Mouse (Mus musculus) forebrain, embryonic 12.5 days (tissue): Measurements from ENCODE around the gene Sfpq. TPM values are rescaled to one million over a fixed set of nuclear protein-coding genes. Genes with fewer than 3 reads are reported as not detected.

Source experiments
- ATAC-seq: fragments of 200-750 bp; cut with Nextera tagmentation; 2 replicates; pipeline ENCODE4 v1.8.0; 2017; ENCODE audit warnings: moderate TSS enrichment; ENCODE audit not compliant: low FRiP score
- H3K27ac ChIP-seq: fragments of 300-500 bp; sonication (generic); 2 replicates; pipeline ENCODE4 v1.5.1; 2016; ENCODE audit warnings: mild to moderate bottlenecking
- H3K27me3 ChIP-seq: fragments of 300-500 bp; sonication (generic); 2 replicates; pipeline ENCODE4 v1.6.1; 2016; ENCODE audit warnings: mild to moderate bottlenecking
- H3K36me3 ChIP-seq: fragments of 300-500 bp; sonication (generic); replicated peaks from 2 replicates; pipeline ENCODE4 v1.6.1; 2016; ENCODE audit warnings: mild to moderate bottlenecking
- H3K4me1 ChIP-seq: fragments of 300-500 bp; sonication (generic); 2 replicates; pipeline ENCODE4 v1.6.1; 2016
- H3K4me2 ChIP-seq: fragments of 300-500 bp; sonication (generic); 2 replicates; pipeline ENCODE4 v1.6.1; 2016; ENCODE audit warnings: mild to moderate bottlenecking, moderate library complexity
- H3K4me3 ChIP-seq: fragments of 300-500 bp; sonication (generic); replicated peaks from 2 replicates; pipeline ENCODE4 v1.5.1; 2016; ENCODE audit warnings: mild to moderate bottlenecking
- H3K9ac ChIP-seq: fragments of 300-500 bp; sonication (generic); 2 replicates; pipeline ENCODE4 v1.6.1; 2016; ENCODE audit warnings: mild to moderate bottlenecking
- H3K9me3 ChIP-seq: fragments of 300-500 bp; sonication (generic); 2 replicates; pipeline ENCODE4 v1.6.1; 2016
- WGBS: fragments of 180-500 bp; shearing (Covaris S2); methylation state at CpG from one replicate; pipeline ENCODE4 v1.1.7; 2016; 5-methylcytosine and 5-hydroxymethylcytosine counted together
- polyA plus RNA-seq: library from polyadenylated mRNA; unstranded; fragments of >200 nt; fragmentation: Nextera tagmentation; extraction: Ambion mirVana; gene quantifications from 2 replicates; pipeline ENCODE4 v1.2.1, GENCODE M21; 2016

Sfpq gene
- polyA plus RNA-seq, 1 experiment from 2014 or later: 187 TPM

DNA sequence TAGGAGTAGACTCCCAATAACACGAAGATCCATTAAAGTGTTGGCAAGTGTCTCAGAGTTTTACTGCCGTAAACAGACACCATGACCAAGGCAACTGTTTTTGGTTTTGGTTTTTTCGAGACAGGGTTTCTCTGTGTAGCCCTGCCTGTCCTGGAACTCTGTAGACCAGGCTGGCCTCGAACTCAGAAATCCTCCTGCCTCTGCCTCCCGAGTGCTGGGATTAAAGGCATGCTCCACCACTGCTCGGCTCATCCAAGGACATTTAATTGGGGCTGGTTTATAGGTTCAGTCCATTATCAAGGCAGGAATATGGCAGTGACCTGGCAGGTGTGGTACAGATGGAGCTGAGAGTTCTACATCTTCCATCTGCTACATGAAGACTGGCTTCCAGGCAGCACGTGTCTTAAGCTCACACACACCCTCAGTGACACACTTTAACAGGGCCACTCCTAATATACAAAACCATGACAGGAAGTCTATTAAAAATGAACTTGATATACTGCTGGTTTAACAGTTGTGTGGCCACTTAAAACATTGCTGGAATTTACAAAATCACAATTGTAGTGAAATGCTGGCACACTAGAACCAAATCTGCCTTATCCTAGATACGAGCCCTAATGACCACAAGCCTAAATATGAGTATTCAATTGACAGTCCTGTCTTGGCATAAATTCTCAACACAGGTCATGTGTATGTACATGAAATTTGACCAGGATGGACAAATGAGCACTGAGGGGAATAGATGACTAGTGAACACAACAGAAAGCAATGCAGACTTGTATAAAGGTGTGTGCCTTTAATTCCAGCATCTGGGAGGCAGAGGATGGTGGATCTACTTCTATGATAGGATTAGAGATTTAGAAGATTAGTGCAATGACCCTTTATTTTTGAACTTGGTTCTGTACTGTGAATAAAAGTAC lies 17.0 kb downstream of the Sfpq start:
- ATAC-seq: 0 out of 2 replicates have a peak, but pooled peaks have one; percentile 4
- no peak overlapping the region for H3K4me3 ChIP-seq
- 87% methylated on average over 8 of the region's 8 CpGs for WGBS
- H3K27me3 ChIP-seq: no peaks in the 10 kb centered on the region
- no peak overlapping the region for H3K4me2 ChIP-seq
- H3K9me3 ChIP-seq: no peaks in the 10 kb centered on the region
- H3K9ac ChIP-seq: no peak overlapping the region
- H3K27ac ChIP-seq: no peak overlapping the region
- peaks cover 73% of the 10 kb centered on the region for H3K36me3 ChIP-seq
- H3K4me1 ChIP-seq: no peaks in the 10 kb centered on the region

DNA sequence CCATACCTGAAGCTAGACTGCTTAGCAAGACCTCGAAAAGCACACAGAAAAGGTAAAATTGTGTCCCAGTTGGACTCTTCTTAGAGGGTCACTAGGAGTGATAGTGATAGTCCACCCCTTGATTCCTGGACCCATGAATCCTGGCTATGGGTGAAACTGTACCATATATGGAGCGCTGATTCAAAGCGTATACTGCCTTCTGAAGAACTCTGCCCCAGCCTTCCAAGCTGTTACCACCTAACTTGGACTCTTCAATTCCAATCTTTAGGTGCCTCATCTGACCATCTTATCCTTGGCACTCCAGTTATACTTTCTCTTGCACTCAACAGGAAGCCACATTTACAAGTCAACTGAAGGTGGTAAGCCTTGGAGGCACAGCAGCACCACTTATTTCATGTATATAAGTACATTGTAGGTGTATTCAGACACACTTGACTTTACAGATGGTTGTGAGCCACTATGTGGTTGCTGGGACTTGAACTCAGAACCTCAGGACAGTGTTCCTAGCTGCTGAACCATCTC lies 17.8 kb downstream of the Sfpq start:
- Histone ChIP-seq H3K9ac (no peak overlapping the region), H3K4me1 (no peaks in the 10 kb centered on the region), H3K27ac (0 out of 2 replicates have a peak overlapping the region, but pooled peaks have one; percentile 1), H3K4me3 (no peak overlapping the region), H3K27me3 (no peaks in the 10 kb centered on the region), H3K4me2 (no peak overlapping the region), H3K36me3 (peaks cover 66% of the 10 kb centered on the region), H3K9me3 (no peaks in the 10 kb centered on the region)
- 94% methylated on average over 3 of the region's 3 CpGs for WGBS
- 0 out of 2 replicates have a peak, but pooled peaks have one; percentile 24 for ATAC-seq

DNA sequence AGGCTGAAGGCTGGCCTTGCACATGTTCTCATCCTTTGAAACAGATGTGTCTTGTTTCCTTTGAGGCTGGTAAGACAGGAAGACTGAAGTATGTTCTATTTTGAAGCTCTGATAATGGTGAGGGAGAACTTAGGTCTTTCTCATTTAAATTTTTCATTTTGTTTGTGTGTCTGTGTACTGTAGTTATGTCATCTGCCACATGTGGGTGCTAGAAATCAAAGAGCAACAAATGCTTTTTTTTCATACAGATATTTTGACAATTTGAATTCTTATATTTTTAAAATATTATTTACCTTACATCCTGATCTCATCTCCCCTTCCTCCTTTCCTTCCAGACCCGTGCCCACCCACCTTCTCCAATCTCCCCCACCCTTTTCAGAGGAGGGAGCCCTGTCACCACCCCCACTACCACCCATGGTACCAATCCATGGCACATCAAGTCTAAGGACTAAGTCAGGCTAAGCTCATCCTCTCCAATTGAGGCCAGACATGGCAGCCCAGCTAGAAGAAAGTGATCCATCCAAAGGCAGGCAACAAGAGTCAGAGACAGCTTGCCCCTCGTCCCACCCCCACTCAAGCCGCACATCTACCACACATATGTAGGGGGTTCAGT lies 18.9 kb downstream of the Sfpq start:
- WGBS: 83% methylated on average over 3 of the region's 3 CpGs
- peak; percentile 40; the same call in 1 of the 2 replicates for ATAC-seq
- Histone ChIP-seq H3K27ac (peak overlapping the region; percentile 1; the same call in 1 of the 2 replicates), H3K9ac (no peak overlapping the region), H3K4me3 (no peak overlapping the region), H3K4me1 (no peaks in the 10 kb centered on the region), H3K9me3 (no peaks in the 10 kb centered on the region), H3K4me2 (no peak overlapping the region), H3K27me3 (no peaks in the 10 kb centered on the region), H3K36me3 (peaks cover 62% of the 10 kb centered on the region)

DNA sequence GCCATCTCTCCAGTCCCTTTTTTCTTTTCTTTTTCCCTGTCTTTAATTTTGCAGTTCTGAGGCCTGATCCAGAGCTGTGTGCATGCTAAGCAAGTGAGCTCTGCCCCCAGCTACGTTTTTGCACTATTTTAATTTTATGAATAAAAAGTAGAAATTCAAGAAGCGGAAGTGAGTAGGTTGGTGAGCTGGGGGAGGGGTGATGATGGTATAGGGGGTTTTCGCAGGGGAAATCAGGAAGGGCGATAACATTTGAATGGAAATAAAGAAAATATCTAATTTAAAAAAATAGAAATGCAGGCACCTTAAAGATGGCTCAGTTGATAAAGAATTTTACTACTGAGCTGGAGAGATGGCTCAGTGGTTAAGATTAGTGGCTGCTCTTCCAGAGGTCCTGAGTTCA lies 22.4 kb downstream of the Sfpq start:
- Histone ChIP-seq H3K9ac (no peak overlapping the region), H3K4me3 (no peak overlapping the region), H3K4me2 (no peak overlapping the region), H3K27me3 (no peaks in the 10 kb centered on the region), H3K9me3 (no peaks in the 10 kb centered on the region), H3K4me1 (no peaks in the 10 kb centered on the region), H3K27ac (no peak overlapping the region), H3K36me3 (peaks cover 54% of the 10 kb centered on the region)
- ATAC-seq: no peak
- 92% methylated on average over 4 of the region's 4 CpGs for WGBS

DNA sequence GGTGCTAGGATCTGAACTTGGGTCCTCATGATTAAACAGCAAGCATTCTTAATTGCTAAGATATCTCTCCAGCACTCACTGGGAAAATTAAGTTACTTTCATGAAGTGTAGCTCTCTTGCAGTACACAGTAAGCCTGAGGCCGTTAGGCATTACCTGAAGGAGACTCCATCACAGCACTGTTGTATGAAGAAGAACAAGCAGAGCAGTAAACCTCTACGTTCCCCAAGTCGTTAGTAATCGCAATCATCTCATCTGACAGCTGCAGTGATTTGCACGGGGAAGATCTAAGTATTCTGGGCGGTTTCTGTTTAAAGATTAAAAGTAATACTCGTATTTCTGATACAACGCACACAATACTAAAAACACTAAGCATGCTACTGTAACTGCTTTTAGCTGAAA lies 30.0 kb downstream of the Sfpq start:
- ATAC-seq: no peak
- no peaks in the 10 kb centered on the region for H3K4me1 ChIP-seq
- H3K4me2 ChIP-seq: no peak overlapping the region
- WGBS: 88% methylated on average over 8 of the region's 8 CpGs
- H3K9ac ChIP-seq: no peak overlapping the region
- no peak overlapping the region for H3K4me3 ChIP-seq
- H3K27ac ChIP-seq: no peak overlapping the region
- no peaks in the 10 kb centered on the region for H3K9me3 ChIP-seq
- no peaks in the 10 kb centered on the region for H3K27me3 ChIP-seq
- H3K36me3 ChIP-seq: peaks cover 70% of the 10 kb centered on the region

DNA sequence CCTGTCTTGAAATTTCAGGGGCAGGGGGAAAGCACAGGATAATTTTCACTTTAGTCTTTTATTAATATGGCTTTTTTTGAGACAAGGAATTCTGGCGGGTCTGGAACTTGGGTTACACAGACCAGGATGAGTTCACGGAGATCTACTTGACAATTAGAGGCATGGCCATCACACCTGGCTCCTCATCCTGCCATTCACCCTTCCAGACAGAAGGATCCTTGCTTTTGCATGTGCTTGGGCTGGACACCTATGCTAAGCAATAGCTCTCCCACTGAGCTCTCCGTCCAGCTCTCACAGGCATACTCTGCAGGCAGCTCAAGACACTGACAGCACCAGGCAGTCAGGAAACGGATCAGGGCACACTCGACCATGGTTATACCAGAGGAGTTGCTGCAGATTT lies 31.9 kb downstream of the Sfpq start:
- no peak overlapping the region for H3K9ac ChIP-seq
- no peak for ATAC-seq
- peaks cover 70% of the 10 kb centered on the region for H3K36me3 ChIP-seq
- H3K4me1 ChIP-seq: no peaks in the 10 kb centered on the region
- H3K27ac ChIP-seq: no peak overlapping the region
- no peak overlapping the region for H3K4me2 ChIP-seq
- 96% methylated on average over 5 of the region's 5 CpGs for WGBS
- H3K9me3 ChIP-seq: no peaks in the 10 kb centered on the region
- no peaks in the 10 kb centered on the region for H3K27me3 ChIP-seq
- H3K4me3 ChIP-seq: no peak overlapping the region

DNA sequence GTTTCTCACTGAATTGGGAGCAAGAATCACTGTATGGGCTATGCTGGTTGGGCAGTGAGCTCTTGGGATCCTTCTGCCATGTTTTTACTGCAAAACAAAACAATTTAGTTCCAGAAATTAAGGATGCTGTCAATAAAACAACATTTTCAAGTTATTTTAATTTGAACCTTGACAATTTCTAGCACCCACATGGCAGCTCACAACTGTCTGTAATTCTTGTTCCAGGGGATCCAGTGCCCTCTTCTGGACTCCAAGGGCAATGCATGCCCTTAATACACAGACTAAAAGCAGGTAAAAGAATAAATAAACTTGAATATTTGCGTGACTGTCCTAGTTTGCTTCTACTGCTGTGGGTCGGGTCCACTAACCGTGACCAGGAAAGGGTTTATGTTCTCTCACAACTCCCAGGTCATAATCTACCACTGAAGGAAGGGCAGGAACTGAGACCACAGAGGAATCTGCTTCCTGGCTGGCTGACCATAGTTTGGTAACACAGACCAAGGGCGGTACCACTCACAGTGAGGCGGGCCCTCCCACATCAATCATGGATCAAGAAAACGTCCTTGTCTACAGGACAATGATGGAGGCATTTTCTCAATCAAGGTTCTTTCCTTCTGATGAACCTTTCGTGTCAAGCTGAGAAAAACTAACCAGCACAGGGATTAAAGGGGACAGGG lies 33.5 kb downstream of the Sfpq start:
- 84% methylated on average over 7 of the region's 7 CpGs for WGBS

DNA sequence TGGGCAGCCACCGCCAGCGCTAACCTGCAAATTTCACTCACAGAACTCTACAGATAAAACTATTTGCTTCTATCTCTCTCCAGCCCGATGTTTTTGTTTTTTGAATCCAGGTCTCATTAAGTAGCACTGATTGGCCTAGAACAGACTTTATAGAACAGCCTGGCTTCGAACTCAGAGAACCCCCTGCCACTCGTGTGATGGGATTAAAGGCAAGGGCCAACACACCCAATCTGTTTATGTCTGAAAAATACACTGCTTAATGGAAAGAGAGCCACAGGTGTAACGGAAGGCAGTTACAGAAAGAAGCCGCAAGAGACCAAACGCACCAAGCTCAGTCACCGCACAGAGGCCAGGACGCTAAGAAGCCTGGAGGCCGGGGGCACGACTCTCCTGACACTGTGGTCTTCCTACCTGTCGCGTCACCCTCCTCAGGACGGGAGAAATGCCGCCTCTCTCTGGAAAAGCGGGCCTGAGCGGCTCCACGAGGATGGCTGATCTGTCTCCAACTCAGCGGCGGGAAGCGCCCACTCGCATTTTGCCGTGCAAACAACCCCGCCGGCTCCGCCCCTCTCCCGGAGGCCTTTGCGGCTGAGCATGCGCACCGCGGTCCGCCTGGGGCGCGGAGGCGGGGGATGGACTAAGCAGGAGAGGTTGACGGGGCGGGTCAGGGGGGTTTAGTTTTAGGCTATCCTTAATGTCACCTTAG lies 39.6 kb downstream of the Sfpq start, which contains the start of gene Zmym1:
Gene Zmym1 (minus strand): TSS at position 568 of the 706 bp plus-strand sequence.
- WGBS: 1% methylated on average over 38 of the region's 38 CpGs
- ATAC-seq: peak; percentile 92
- Histone ChIP-seq H3K4me3 (peak within 1 kb of the TSS; percentile 71), H3K36me3 (peaks cover 19% of the 10 kb centered on the region), H3K4me1 (peaks cover 11% of the 10 kb centered on the region; the same call in 1 of the 2 replicates), H3K9me3 (no peaks in the 10 kb centered on the region), H3K27ac (peak within 1 kb of the TSS; percentile 51), H3K4me2 (peak within 1 kb of the TSS; percentile 77), H3K9ac (peak within 1 kb of the TSS; percentile 83), H3K27me3 (no peaks in the 10 kb centered on the region)

More for the DNA sequence above, 33.5 kb downstream of the Sfpq start:
- Histone ChIP-seq H3K9me3 (no peaks in the 10 kb centered on the region), H3K27ac (no peak overlapping the region), H3K36me3 (peaks cover 65% of the 10 kb centered on the region), H3K27me3 (no peaks in the 10 kb centered on the region), H3K4me1 (peaks cover 2% of the 10 kb centered on the region; the same call in 1 of the 2 replicates), H3K4me3 (no peak overlapping the region), H3K9ac (no peak overlapping the region), H3K4me2 (no peak overlapping the region)
- no peak for ATAC-seq

DNA sequence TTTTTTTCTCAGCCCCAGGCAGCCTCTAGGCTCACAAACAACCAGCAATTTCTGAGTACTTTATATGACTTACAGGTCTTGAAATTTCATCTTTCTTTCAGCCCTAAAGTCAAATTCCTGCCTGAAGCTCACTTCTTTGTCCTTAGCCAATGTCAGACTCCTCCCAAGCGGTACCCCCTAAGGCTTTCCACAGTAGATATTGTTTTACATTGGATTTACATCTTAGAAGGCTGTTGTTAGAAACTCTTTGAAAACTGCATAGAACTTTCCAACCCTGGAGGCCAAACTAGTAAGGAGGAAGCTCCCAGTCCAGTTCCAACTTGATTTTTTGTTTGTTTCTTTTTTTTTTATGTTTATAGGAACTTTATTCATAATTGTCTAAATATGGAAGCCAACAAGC lies 42.9 kb downstream of the Sfpq start:
- H3K27ac ChIP-seq: no peak overlapping the region
- WGBS: 35% methylated on average over 1 of the region's 1 CpGs
- no peak overlapping the region for H3K4me2 ChIP-seq
- no peak overlapping the region for H3K9ac ChIP-seq
- no peaks in the 10 kb centered on the region for H3K36me3 ChIP-seq
- peaks cover 11% of the 10 kb centered on the region; the same call in 1 of the 2 replicates for H3K4me1 ChIP-seq
- no peaks in the 10 kb centered on the region for H3K9me3 ChIP-seq
- no peak for ATAC-seq
- no peaks in the 10 kb centered on the region for H3K27me3 ChIP-seq
- H3K4me3 ChIP-seq: no peak overlapping the region

DNA sequence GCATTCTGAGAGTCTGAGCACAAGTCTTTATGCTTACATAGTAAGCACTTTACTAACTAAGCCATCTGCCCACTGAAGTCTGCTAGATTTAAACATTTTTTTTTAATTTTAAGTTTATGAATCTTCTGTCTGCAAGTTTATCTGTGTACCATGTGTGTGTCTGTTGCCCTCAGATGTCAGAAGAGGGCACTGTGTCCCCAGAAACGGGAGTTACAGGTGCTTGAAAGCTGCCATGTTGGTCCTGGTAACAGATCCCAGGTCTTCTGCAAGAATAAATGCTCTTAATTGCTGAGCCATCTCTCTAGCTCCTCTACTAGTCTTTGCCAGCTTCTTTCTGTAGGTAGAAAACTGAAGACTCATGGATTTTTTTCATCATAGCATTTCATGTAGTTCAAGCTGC lies 53.8 kb downstream of the Sfpq start:
- no peak for ATAC-seq
- no peak overlapping the region for H3K4me3 ChIP-seq
- H3K4me1 ChIP-seq: peaks cover 9% of the 10 kb centered on the region
- H3K27ac ChIP-seq: no peak overlapping the region
- H3K9ac ChIP-seq: no peak overlapping the region
- no peaks in the 10 kb centered on the region for H3K27me3 ChIP-seq
- H3K9me3 ChIP-seq: no peaks in the 10 kb centered on the region
- H3K4me2 ChIP-seq: no peak overlapping the region
- 67% methylated on average over 1 of the region's 1 CpGs for WGBS
- H3K36me3 ChIP-seq: no peaks in the 10 kb centered on the region

DNA sequence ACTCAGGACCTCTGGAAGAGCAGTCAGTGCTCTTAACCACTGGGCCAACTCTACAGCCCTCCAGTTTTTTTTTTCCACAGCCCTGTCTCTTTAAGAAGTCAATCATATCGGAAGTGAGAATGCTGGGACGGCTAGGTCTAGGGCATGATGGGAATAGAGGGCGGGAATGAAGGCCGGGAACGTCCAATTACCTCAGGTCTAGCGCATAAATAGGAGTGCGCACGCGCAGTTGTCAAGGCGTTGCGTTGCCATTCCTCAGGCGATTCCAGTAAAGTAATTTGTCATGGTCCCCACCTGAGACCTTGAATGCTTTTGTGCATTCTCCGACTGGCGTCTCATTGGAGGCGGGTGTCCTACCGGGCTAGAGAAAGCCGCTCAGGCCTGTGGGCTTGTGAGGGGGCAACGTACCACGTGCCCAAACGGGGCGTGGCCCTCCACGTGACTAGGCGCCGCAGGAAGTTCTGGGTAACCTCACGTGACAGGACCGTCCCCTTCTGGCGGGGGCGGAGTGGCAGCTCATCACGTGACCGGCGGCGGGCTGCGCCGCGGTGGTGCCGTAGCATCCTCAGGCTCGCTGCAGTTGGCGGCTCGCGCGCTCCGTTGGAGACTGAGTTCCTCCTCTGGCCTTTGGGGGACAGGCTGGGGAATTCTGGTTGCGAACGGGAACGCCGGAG lies 55.9 kb downstream of the Sfpq start, which contains the start of gene Zmym6:
Gene Zmym6 (plus strand): TSS at position 509 of the 674 bp plus-strand sequence.
- ATAC-seq: peak; percentile 96

More for the DNA sequence above, 55.9 kb downstream of the Sfpq start, which contains the start of gene Zmym6:
- peak within 1 kb of the TSS; percentile 87 for H3K27ac ChIP-seq
- H3K36me3 ChIP-seq: no peaks in the 10 kb centered on the region
- H3K27me3 ChIP-seq: no peaks in the 10 kb centered on the region
- H3K4me1 ChIP-seq: peaks cover 9% of the 10 kb centered on the region
- peak within 1 kb of the TSS; percentile 60 for H3K4me3 ChIP-seq
- under 1% methylated on average over 46 of the region's 46 CpGs for WGBS
- H3K4me2 ChIP-seq: peak within 1 kb of the TSS; percentile 59
- H3K9ac ChIP-seq: peak within 1 kb of the TSS; percentile 69
- no peaks in the 10 kb centered on the region for H3K9me3 ChIP-seq
